Comparison of ENCODE assay signal across 10 mouse cellular contexts in the genomic region with DNA sequence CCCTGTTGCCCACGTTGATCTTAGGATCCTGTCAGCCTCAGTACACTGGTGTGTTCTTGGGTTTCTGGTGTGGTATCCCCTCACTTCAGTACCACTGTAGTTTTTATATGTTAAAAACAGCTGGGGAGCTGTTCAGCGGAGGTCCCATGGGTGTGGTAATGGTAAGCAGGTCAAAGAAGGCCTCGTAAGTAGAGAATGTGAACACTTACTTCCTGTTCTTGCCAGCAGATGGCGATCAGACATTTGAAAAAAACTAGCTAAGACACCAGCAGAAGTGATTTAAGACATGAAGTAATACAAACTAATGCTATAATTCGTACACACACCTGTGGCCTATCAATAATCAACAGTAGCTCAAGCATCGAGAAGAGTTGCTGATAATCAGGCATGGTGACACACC. TPM values are rescaled to one million over a fixed set of nuclear protein-coding genes. Genes with fewer than 3 reads are reported as not detected.
DNase-seq lines count a peak whose midpoint lies in the region; ATAC-seq and TF ChIP-seq lines count a peak whose summit lies in the region.
"Had no signal": no experiment of that assay in that cellular context is flagged by ENCODE, and none has a peak within 500 bp of the region (broad histone marks: within the 10 kb centered on the region; RNA-seq: fewer than 3 reads in every experiment).

No protein-coding gene starts in this region.

- H3K4me1 ChIP-seq in heart, adult 2 months (ENCODE audit: control insufficient read depth, insufficient read depth, low read length): 0 out of 2 replicates have a peak, but pooled peaks cover 1% of the 10 kb centered on the region
- no peaks in the 10 kb centered on the region for H3K4me1 ChIP-seq in heart, embryonic 11.5 days (ENCODE audit: control insufficient read depth, insufficient read depth, low read length)
- H3K4me1 ChIP-seq in embryonic facial prominence, embryonic 14.5 days (ENCODE audit: control insufficient read depth, insufficient read depth, low read length): no peaks in the 10 kb centered on the region

- H3K27me3 ChIP-seq in heart, adult 2 months (ENCODE audit: control insufficient read depth, insufficient read depth, low read length): no peaks in the 10 kb centered on the region
- no peaks in the 10 kb centered on the region for H3K27me3 ChIP-seq in heart, embryonic 11.5 days (ENCODE audit: control insufficient read depth, insufficient read depth, low read length)
- H3K27me3 ChIP-seq in embryonic facial prominence, embryonic 14.5 days (replicated peaks; ENCODE audit: control insufficient read depth, insufficient read depth, low read length): no peaks in the 10 kb centered on the region
- H3K27me3 ChIP-seq in splenic B cell, adult 2 months (ENCODE audit: control insufficient read depth, insufficient read depth, low read length, poor library complexity, severe bottlenecking): no peaks in the 10 kb centered on the region

- H3K4me3 ChIP-seq in heart, adult 2 months: no peak overlapping the region
- no peak overlapping the region for H3K4me3 ChIP-seq in heart, embryonic 11.5 days (ENCODE audit: low read depth, low read length)
- H3K4me3 ChIP-seq in embryonic facial prominence, embryonic 14.5 days (ENCODE audit: low read depth, low read length): no peak overlapping the region

- ATAC-seq in heart, embryonic 11.5 days (replicated peaks; ENCODE audit: insufficient number of reproducible peaks, low FRiP score, low TSS enrichment): no peak
- no peak for ATAC-seq in embryonic facial prominence, embryonic 14.5 days (ENCODE audit: low read depth)

- H3K79me2 ChIP-seq in heart, adult 2 months (replicated peaks; ENCODE audit: control insufficient read depth, insufficient read depth, low read length): no peaks in the 10 kb centered on the region

- no peaks in the 10 kb centered on the region for H3K36me3 ChIP-seq in heart, adult 2 months (ENCODE audit: control insufficient read depth, insufficient read depth, low read length)
- 0 out of 2 replicates have a peak, but pooled peaks cover 3% of the 10 kb centered on the region for H3K36me3 ChIP-seq in heart, embryonic 11.5 days (ENCODE audit: control insufficient read depth, insufficient read depth, low read length)
- peaks cover 33% of the 10 kb centered on the region for H3K36me3 ChIP-seq in embryonic facial prominence, embryonic 14.5 days (ENCODE audit: control insufficient read depth, insufficient read depth, low read length)
- no peaks in the 10 kb centered on the region for H3K36me3 ChIP-seq in splenic B cell, adult 2 months (ENCODE audit: control insufficient read depth, insufficient read depth, low read length, poor library complexity, severe bottlenecking)

- intact Hi-C loops in heart, adult 2 months (cut with DNase I): loop anchor here (1.0 to 5.0 kb wide), 2 partner anchors 76 to 216 kb away; no protein-coding TSS in a partner anchor

- peak in 1 of 2 experiments; percentile 30 for DNase-seq in heart, adult 2 months
- peak; percentile 65 to 66 for DNase-seq in B cell, adult 2 months
- DNase-seq in adrenal gland, postnatal 10 days: peak; percentile 56
- peak; percentile 66 for DNase-seq in embryonic facial prominence, embryonic 14.5 days (ENCODE audit: low spot score)
- peak; percentile 34 to 54 for DNase-seq in kidney, postnatal 4 days
- DNase-seq in lung, postnatal 10 days: peak; percentile 67
- peak; percentile 81 for DNase-seq in splenic B cell, adult 2 months (ENCODE audit: low read depth, low spot score)

- no peak overlapping the region for H3K27ac ChIP-seq in heart, adult 2 months
- no peak overlapping the region for H3K27ac ChIP-seq in heart, embryonic 11.5 days (ENCODE audit: low read depth, low read length)
- no peak overlapping the region for H3K27ac ChIP-seq in embryonic facial prominence, embryonic 14.5 days (replicated peaks; ENCODE audit: low read depth, low read length)

- TF ChIP-seq CTCF in heart, adult 2 months (IDR thresholded peaks at IDR 0.05): peak; percentile 81

- no peak overlapping the region for H3K4me2 ChIP-seq in heart, embryonic 11.5 days
- no peak overlapping the region for H3K4me2 ChIP-seq in embryonic facial prominence, embryonic 14.5 days (ENCODE audit: low read depth, low read length)

- no peak for TF ChIP-seq EP300 in heart, adult 2 months (IDR thresholded peaks at IDR 0.05; ENCODE audit: insufficient read depth, low read depth, low read length)

- TF ChIP-seq POLR2A in heart, adult 2 months (IDR thresholded peaks at IDR 0.05; ENCODE audit: insufficient read depth, low read depth, low read length): no peak

- WGBS in heart, adult 2 months: 18% methylated on average over 6 of the region's 6 CpGs
- 35% methylated on average over 6 of the region's 6 CpGs for WGBS in heart, embryonic 11.5 days (ENCODE audit: insufficient replicate concordance)
- 21% methylated on average over 6 of the region's 6 CpGs for WGBS in embryonic facial prominence, embryonic 14.5 days

- no peak overlapping the region for H3K9ac ChIP-seq in heart, adult 2 months (ENCODE audit: low read depth, low read length)
- no peak overlapping the region for H3K9ac ChIP-seq in heart, embryonic 11.5 days (ENCODE audit: low read depth, low read length)
- H3K9ac ChIP-seq in embryonic facial prominence, embryonic 14.5 days (ENCODE audit: low read depth, low read length): no peak overlapping the region

- H3K9me3 ChIP-seq in heart, embryonic 11.5 days (replicated peaks; ENCODE audit: control insufficient read depth, low read length): no peaks in the 10 kb centered on the region
- no peaks in the 10 kb centered on the region for H3K9me3 ChIP-seq in embryonic facial prominence, embryonic 14.5 days (ENCODE audit: control insufficient read depth, low read length)

RNA-seq across cellular contexts. Expression of a gene that starts 31.1 kb away (rescaled TPM):
- 1 to 10 TPM; 5.4 to 5.6 TPM for total RNA-seq in heart, adult 2 months (2021)
- polyA plus RNA-seq in heart, adult 2 months (2012; rRNA removed): 6.4 and 9.0 TPM in 2 replicates
- 11.8 and 13.6 TPM in 2 replicates for polyA plus RNA-seq in heart, embryonic 11.5 days (2014; fragmentation: Nextera tagmentation; extraction: Ambion mirVana)
- 10 to 100 TPM; 17.1 to 18.1 TPM for total RNA-seq in adrenal gland, postnatal 10 days (2021)
- polyA plus RNA-seq in embryonic facial prominence, embryonic 14.5 days (2014; fragmentation: Nextera tagmentation; extraction: Ambion mirVana): 42.3 and 47.3 TPM in 2 replicates

RNA-seq across cellular contexts. Expression of a gene that starts 50.8 kb away (rescaled TPM):
- total RNA-seq in heart, adult 2 months (2021): 1 to 10 TPM; 2.1 to 5.3 TPM
- polyA plus RNA-seq in heart, adult 2 months (2012; rRNA removed): 5.2 and 6.9 TPM in 2 replicates
- 112 and 136 TPM in 2 replicates for polyA plus RNA-seq in heart, embryonic 11.5 days (2014; fragmentation: Nextera tagmentation; extraction: Ambion mirVana)
- total RNA-seq in adrenal gland, postnatal 10 days (2021): 10 to 100 TPM; 10.7 to 14.9 TPM
- 121 and 129 TPM in 2 replicates for polyA plus RNA-seq in embryonic facial prominence, embryonic 14.5 days (2014; fragmentation: Nextera tagmentation; extraction: Ambion mirVana)

RNA-seq across cellular contexts. Expression of a gene that starts 55.1 kb away (rescaled TPM):
- not detected for total RNA-seq in heart, adult 2 months (2021)
- not detected in 2 replicates for polyA plus RNA-seq in heart, adult 2 months (2012; rRNA removed)
- polyA plus RNA-seq in heart, embryonic 11.5 days (2014; fragmentation: Nextera tagmentation; extraction: Ambion mirVana): not detected in 2 replicates
- not detected for total RNA-seq in adrenal gland, postnatal 10 days (2021)
- polyA plus RNA-seq in embryonic facial prominence, embryonic 14.5 days (2014; fragmentation: Nextera tagmentation; extraction: Ambion mirVana): not detected in 2 replicates
- total RNA-seq: adrenal gland, postnatal 4 days had no signal
- polyA plus RNA-seq: liver, embryonic 16.5 days had no signal

Comparison
In these comparisons a context has a peak if more than half of its experiments do, and no peak if none do; other contexts are left out.
1. RNA of a gene that starts 50.8 kb away (polyA plus RNA-seq): 121 to 129 TPM in embryonic facial prominence, embryonic 14.5 days and 112 to 136 TPM in heart, embryonic 11.5 days; 5.2 to 6.9 TPM in heart, adult 2 months; every median in the first group is over 10 times any median in the second.